Mouse (Mus musculus): ENCODE measurements at regions not wholly inside any gene's neighbourhood (a gene's known extent, or its start where the extent isn't known, plus 50 kb on each side); places are given as distances from the start of the nearest gene placed in this dataset.

DNA sequence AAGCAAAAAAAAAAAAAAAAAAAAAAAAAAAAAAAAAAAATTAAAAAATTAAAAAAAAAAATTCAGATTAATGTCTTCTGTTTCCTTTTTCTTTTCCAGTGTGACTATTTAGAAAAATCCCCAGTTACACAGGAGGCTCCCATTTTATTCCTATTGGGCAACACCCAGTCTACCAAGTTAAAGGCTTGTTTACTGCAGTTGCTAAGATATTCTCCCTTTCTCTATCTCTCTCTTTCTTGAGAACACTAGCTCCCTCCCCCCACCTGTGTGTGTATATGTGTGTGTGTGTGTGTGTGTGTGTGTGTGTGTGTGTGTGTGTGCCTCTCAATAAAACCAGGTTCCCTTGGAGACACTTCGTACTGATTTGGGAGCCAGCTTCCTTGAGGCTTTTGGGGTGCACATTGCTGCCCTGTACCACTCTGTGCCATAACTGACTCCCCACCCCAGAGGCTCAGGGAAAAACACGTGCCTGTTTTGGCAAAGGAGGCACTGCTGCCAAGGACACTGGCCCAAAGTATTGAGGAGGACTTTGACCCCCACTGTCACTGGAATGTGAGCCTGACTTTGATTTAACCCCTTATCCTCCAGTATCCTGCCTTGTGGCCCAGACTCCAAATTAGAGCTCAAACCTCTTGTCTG is 50.3 kb downstream of the Anapc15-ps start:
- Histone ChIP-seq H3K27me3 (replicated peaks) (no peaks in the 10 kb centered on the region), H3K4me1 (peaks cover 33% of the 10 kb centered on the region), H3K36me3 (no peaks in the 10 kb centered on the region), H3K9ac (no peak overlapping the region), H3K27ac (replicated peaks) (0 out of 2 replicates have a peak overlapping the region, but pooled peaks have one; percentile 32), H3K9me3 (no peaks in the 10 kb centered on the region), H3K4me3 (no peak overlapping the region), H3K4me2 (no peak overlapping the region)
- ATAC-seq (ENCODE audit: extremely low read depth, insufficient number of reproducible peaks, low FRiP score, low TSS enrichment): no peak
- WGBS: 25% methylated on average over 2 of the region's 2 CpGs

DNA sequence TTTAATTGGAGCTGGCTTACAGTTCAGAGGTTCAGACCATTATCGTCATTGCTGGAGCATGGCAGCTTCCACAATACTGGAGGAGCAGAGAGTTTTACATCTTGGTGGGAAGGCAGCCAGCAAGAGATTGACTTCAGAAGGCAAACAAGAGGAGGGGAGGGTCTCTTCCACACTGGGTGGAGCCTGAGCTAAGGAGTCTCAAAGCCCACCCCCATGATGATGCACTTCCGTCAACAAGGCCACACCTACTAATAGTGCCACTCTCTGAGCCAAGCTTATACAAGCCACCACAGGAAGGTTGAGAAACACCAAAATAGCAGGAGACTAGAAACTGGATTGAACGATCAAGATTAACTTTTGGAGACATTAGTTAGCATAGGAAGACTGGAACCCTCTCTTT is 52.5 kb downstream of the Anapc15-ps start:
- H3K9ac ChIP-seq: no peak overlapping the region
- H3K4me2 ChIP-seq: no peak overlapping the region
- WGBS: 88% methylated on average over 3 of the region's 3 CpGs
- H3K4me3 ChIP-seq: no peak overlapping the region
- H3K36me3 ChIP-seq: no peaks in the 10 kb centered on the region
- no peak overlapping the region for H3K27ac ChIP-seq (replicated peaks)
- peaks cover 29% of the 10 kb centered on the region for H3K4me1 ChIP-seq
- H3K9me3 ChIP-seq: no peaks in the 10 kb centered on the region
- no peaks in the 10 kb centered on the region for H3K27me3 ChIP-seq (replicated peaks)
- ATAC-seq (ENCODE audit: extremely low read depth, insufficient number of reproducible peaks, low FRiP score, low TSS enrichment): no peak

DNA sequence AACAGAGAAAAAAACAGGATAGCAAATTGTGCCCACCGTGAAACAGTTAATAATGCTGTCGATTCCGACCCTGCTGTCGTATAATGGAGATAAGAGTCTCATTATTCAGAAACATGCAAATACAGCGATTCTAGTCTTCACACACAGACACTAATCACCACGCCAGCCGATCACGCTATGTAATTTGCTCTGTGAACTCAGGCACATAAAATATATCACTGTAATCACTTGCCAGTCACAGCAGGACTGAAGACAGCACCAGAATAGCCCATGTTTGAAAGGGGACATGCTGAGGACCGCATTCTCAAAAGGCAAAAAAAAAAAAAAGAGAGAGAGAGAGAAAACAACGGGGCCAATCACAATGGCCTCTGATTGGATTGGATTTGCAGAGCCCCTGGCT is 53.6 kb downstream of the Anapc15-ps start:
- H3K4me2 ChIP-seq: no peak overlapping the region
- no peaks in the 10 kb centered on the region for H3K36me3 ChIP-seq
- no peak overlapping the region for H3K4me3 ChIP-seq
- no peak overlapping the region for H3K9ac ChIP-seq
- 54% methylated on average over 10 of the region's 10 CpGs for WGBS
- ATAC-seq (ENCODE audit: extremely low read depth, insufficient number of reproducible peaks, low FRiP score, low TSS enrichment): no peak
- peaks cover 29% of the 10 kb centered on the region for H3K4me1 ChIP-seq
- H3K27ac ChIP-seq (replicated peaks): no peak overlapping the region
- no peaks in the 10 kb centered on the region for H3K9me3 ChIP-seq
- no peaks in the 10 kb centered on the region for H3K27me3 ChIP-seq (replicated peaks)

DNA sequence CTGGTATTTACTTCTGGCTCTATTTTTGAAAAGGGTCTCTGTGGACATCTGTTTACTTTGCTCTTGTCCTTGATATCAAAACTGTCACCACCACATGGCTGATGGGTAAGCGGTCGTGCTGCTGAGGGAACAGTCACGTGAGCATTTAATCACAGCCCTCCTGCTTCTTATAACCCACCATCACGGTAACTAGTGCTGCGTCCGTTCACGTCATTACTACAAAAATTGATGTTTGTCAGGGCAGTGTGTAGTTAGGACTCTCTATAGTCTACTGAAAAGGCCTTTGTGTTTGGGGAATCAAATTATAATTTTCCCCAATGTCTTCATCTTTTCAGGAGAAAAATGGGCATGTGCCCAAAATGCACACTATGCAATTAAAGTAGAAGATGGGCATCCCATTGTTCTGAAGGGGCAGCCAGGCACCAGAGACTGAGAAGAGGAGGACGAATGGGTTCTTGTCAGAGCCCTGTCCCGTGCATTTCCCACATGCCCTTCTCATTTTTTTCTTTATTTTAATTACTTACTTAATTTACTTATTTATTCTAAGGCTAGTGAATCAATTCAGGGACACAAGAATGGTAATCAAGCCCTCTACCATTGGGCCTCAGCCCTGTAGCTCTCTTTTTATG is 54.6 kb upstream of the Nudt4 start:
- no peak overlapping the region for H3K27ac ChIP-seq (replicated peaks)
- H3K27me3 ChIP-seq (replicated peaks): no peaks in the 10 kb centered on the region
- no peak for ATAC-seq (ENCODE audit: extremely low read depth, insufficient number of reproducible peaks, low FRiP score, low TSS enrichment)
- H3K9me3 ChIP-seq: no peaks in the 10 kb centered on the region
- H3K4me3 ChIP-seq: no peak overlapping the region
- H3K9ac ChIP-seq: no peak overlapping the region
- H3K4me1 ChIP-seq: peaks cover 22% of the 10 kb centered on the region
- H3K4me2 ChIP-seq: no peak overlapping the region
- no peaks in the 10 kb centered on the region for H3K36me3 ChIP-seq
- 55% methylated on average over 9 of the region's 9 CpGs for WGBS

DNA sequence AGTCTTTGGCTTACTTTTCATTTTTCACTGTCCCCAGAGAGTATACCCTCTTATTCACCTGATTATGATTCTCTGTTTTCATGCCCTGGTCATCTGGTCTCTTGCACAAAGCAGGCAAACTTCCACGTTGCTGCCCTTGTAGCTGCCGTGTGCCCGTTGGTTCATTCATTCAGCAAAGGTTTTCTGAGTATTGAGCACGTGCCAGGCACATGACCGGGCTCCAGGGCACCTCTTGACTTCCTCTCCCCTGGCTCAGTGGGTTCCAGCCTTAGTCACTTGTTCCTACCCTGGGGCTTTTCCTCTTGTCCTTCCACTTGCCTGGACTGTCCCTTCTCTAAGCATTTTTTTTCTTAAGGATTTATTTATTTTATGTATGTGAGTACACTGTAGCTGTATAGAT is 52.9 kb upstream of the Nudt4 start:
- Histone ChIP-seq H3K27me3 (replicated peaks) (no peaks in the 10 kb centered on the region), H3K9me3 (no peaks in the 10 kb centered on the region), H3K36me3 (no peaks in the 10 kb centered on the region), H3K4me3 (no peak overlapping the region), H3K27ac (replicated peaks) (no peak overlapping the region), H3K4me2 (no peak overlapping the region), H3K9ac (no peak overlapping the region), H3K4me1 (peaks cover 14% of the 10 kb centered on the region)
- ATAC-seq (ENCODE audit: extremely low read depth, insufficient number of reproducible peaks, low FRiP score, low TSS enrichment): no peak
- 71% methylated on average over 5 of the region's 5 CpGs for WGBS

DNA sequence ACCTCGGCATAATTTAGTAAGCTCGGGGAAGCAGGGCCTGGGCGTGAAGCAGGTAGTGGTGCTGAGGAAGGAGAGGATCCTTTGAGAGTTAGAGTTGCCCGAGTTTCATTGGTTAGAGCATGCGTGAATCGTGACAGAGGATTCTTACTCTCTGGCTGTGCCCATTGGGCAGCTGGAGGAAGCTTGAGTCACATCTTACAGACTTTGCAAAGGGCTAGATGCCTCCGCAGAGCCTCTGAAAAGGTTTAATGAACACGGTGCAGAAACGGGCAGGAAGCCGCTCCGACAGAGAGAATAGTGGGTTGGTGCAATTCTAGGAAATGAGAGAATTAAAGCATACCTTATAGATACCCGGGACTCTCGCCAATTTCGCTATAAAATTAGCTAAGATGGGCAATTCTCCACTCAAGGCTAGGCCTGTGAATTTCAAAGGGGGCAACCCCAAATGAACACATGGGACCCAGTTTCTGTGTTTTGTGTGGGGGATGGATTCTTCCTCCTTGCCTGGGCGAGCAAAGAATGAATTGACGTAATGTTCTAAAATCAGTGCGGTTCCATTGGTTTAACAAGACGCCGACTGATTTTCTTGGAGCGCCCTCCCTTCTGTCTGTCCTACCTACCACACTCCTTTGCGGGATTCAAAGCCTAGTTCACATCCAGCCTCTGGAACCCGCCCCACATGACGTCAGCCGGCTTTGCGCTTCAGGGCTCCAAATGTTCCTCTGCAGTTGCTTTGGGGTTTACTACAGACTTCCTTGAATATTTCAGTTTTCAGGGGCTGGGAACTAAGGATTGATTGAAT is 52.1 kb upstream of the Nudt4 start:
- Histone ChIP-seq H3K9me3 (no peaks in the 10 kb centered on the region), H3K36me3 (no peaks in the 10 kb centered on the region), H3K4me2 (no peak overlapping the region; the same call in 1 of the 2 replicates), H3K4me3 (no peak overlapping the region), H3K4me1 (peaks cover 21% of the 10 kb centered on the region), H3K27me3 (replicated peaks) (no peaks in the 10 kb centered on the region), H3K27ac (replicated peaks) (no peak overlapping the region), H3K9ac (no peak overlapping the region)
- 68% methylated on average over 25 of the region's 25 CpGs for WGBS
- no peak for ATAC-seq (ENCODE audit: extremely low read depth, insufficient number of reproducible peaks, low FRiP score, low TSS enrichment)

All from heart, embryonic 13.5 days (tissue).